Mouse (Mus musculus) kidney, adult 11 months (tissue): Measurements from ENCODE around the gene Acod1.

Source experiments
- DNase-seq: peaks from one replicate; pipeline ENCODE4 v3.0.0; 2022

Acod1 gene

GRCm38 (mm10) chr14:103073825-103074224 lies 27.0 kb downstream of the Acod1 start:
- no peak for DNase-seq

GRCm38 (mm10) chr14:103075166-103075565 lies 28.4 kb downstream of the Acod1 start:
- no peak for DNase-seq

GRCm38 (mm10) chr14:103077272-103078005 lies 30.7 kb downstream of the Acod1 start:
- no peak for DNase-seq

- DNase-seq, result no peak
These were observed 31.5 kb downstream of the Acod1 start for GRCm38 (mm10) chr14:103078006-103078912.

- no peak for DNase-seq
These were observed 32.6 kb downstream of the Acod1 start for GRCm38 (mm10) chr14:103079209-103079977.

- no peak for DNase-seq
These were observed 39.2 kb downstream of the Acod1 start for GRCm38 (mm10) chr14:103085840-103086533.

GRCm38 (mm10) chr14:103086671-103087324 lies 40.0 kb downstream of the Acod1 start:
- no peak for DNase-seq

GRCm38 (mm10) chr14:103087846-103088245 lies 41.1 kb downstream of the Acod1 start:
- no peak for DNase-seq

- peak; percentile 46 for DNase-seq
These were observed 41.8 kb downstream of the Acod1 start for GRCm38 (mm10) chr14:103088624-103089023.

GRCm38 (mm10) chr14:103093236-103093635 lies 46.5 kb downstream of the Acod1 start:
- DNase-seq, result no peak

GRCm38 (mm10) chr14:103093670-103094069 lies 46.9 kb downstream of the Acod1 start:
- no peak for DNase-seq

- DNase-seq, result no peak
These were observed 48.3 kb downstream of the Acod1 start for GRCm38 (mm10) chr14:103095036-103095435.

GRCm38 (mm10) chr14:103095826-103096225 lies 49.0 kb downstream of the Acod1 start:
- DNase-seq, result no peak

GRCm38 (mm10) chr14:103096621-103097020 lies 49.8 kb downstream of the Acod1 start:
- no peak for DNase-seq

GRCm38 (mm10) chr14:103098213-103098586 lies 51.4 kb downstream of the Acod1 start:
- no peak for DNase-seq

- peak; percentile 82 for DNase-seq
These were observed 51.9 kb downstream of the Acod1 start for GRCm38 (mm10) chr14:103098587-103099235.

GRCm38 (mm10) chr14:103099238-103099933 lies 52.6 kb downstream of the Acod1 start, which contains the start of gene Fbxl3:
Gene Fbxl3 (minus strand): TSS chr14:103099566.
- DNase-seq, result peak; percentile 97

- DNase-seq, result peak; percentile 22
These were observed 53.5 kb downstream of the Acod1 start for GRCm38 (mm10) chr14:103100296-103100695.

GRCm38 (mm10) chr14:103101171-103101570 lies 54.4 kb downstream of the Acod1 start:
- peak; percentile 12 for DNase-seq

- peak; percentile 82 for DNase-seq
These were observed 55.5 kb downstream of the Acod1 start for GRCm38 (mm10) chr14:103102246-103102645.
